Mouse (Mus musculus): ENCODE results near the gene Mrps25. TPM values are rescaled to one million over a fixed set of nuclear protein-coding genes. Genes with fewer than 3 reads are reported as not detected.
A peak's percentile ranks its signal among the peaks of the same experiment; 100 is the strongest.

The Mrps25 gene
- polyA plus RNA-seq, 1 experiment from 2014 or later: 76.8 TPM

GRCm38 (mm10) chr6:92214773-92215449 lies 31.1 kb upstream of the Mrps25 start, which contains the start of gene Rbsn:
Gene Rbsn, minus strand, starts transcription at chr6:92214925.
- peaks cover 5% of the 10 kb centered on the region for H3K4me1 ChIP-seq (replicated peaks; ENCODE audit: control insufficient read depth, insufficient read depth, low read length)
- H3K27ac ChIP-seq (ENCODE audit: low read length): peak within 1 kb of the TSS; percentile 67
- H3K4me3 ChIP-seq (ENCODE audit: low read length): peak within 1 kb of the TSS; percentile 83
- H3K9ac ChIP-seq (ENCODE audit: low read length): peak within 1 kb of the TSS; percentile 91
- 8% methylated on average over 35 of the region's 35 CpGs for WGBS
- peak; percentile 98 for ATAC-seq (ENCODE audit: low read depth)
- H3K27me3 ChIP-seq (ENCODE audit: control insufficient read depth, insufficient read depth, low read depth, low read length): no peaks in the 10 kb centered on the region
- H3K9me3 ChIP-seq (ENCODE audit: control insufficient read depth, low read length): no peaks in the 10 kb centered on the region
- H3K4me2 ChIP-seq (ENCODE audit: low read depth, low read length): peak within 1 kb of the TSS; percentile 70
- no peaks in the 10 kb centered on the region for H3K36me3 ChIP-seq (ENCODE audit: control insufficient read depth, insufficient read depth, low read length)

- peak overlapping the region; percentile 67 for H3K27ac ChIP-seq (ENCODE audit: low read length)
- H3K27me3 ChIP-seq (ENCODE audit: control insufficient read depth, insufficient read depth, low read depth, low read length): no peaks in the 10 kb centered on the region
- peaks cover 5% of the 10 kb centered on the region for H3K4me1 ChIP-seq (replicated peaks; ENCODE audit: control insufficient read depth, insufficient read depth, low read length)
- no peaks in the 10 kb centered on the region for H3K9me3 ChIP-seq (ENCODE audit: control insufficient read depth, low read length)
- WGBS: under 1% methylated on average over 48 of the region's 48 CpGs
- 0 out of 2 replicates have a peak, but pooled peaks cover 3% of the 10 kb centered on the region for H3K36me3 ChIP-seq (ENCODE audit: control insufficient read depth, insufficient read depth, low read length)
- H3K4me2 ChIP-seq (ENCODE audit: low read depth, low read length): peak overlapping the region; percentile 70
- peak overlapping the region; percentile 83 for H3K4me3 ChIP-seq (ENCODE audit: low read length)
- peak overlapping the region; percentile 91 for H3K9ac ChIP-seq (ENCODE audit: low read length)
- ATAC-seq (ENCODE audit: low read depth): peak; percentile 63
Observed at GRCm38 (mm10) chr6:92214055-92214772, 30.4 kb upstream of the Mrps25 start.

- Histone ChIP-seq H3K4me1 (replicated peaks; ENCODE audit: control insufficient read depth, insufficient read depth, low read length) (no peaks in the 10 kb centered on the region), H3K4me2 (ENCODE audit: low read depth, low read length) (no peak overlapping the region), H3K9ac (ENCODE audit: low read length) (no peak overlapping the region), H3K9me3 (ENCODE audit: control insufficient read depth, low read length) (no peaks in the 10 kb centered on the region), H3K27ac (ENCODE audit: low read length) (no peak overlapping the region), H3K27me3 (ENCODE audit: control insufficient read depth, insufficient read depth, low read depth, low read length) (no peaks in the 10 kb centered on the region), H3K36me3 (ENCODE audit: control insufficient read depth, insufficient read depth, low read length) (peaks cover 30% of the 10 kb centered on the region), H3K4me3 (ENCODE audit: low read length) (no peak overlapping the region)
- ATAC-seq (ENCODE audit: low read depth): no peak
- 86% methylated on average over 8 of the region's 8 CpGs for WGBS
Observed at GRCm38 (mm10) chr6:92199414-92199813, 15.6 kb upstream of the Mrps25 start.

- Histone ChIP-seq H3K4me1 (replicated peaks; ENCODE audit: control insufficient read depth, insufficient read depth, low read length) (peaks cover 5% of the 10 kb centered on the region; the same call in 1 of the 2 replicates), H3K9ac (ENCODE audit: low read length) (peak overlapping the region; percentile 79), H3K4me2 (ENCODE audit: low read depth, low read length) (peak overlapping the region; percentile 80), H3K36me3 (ENCODE audit: control insufficient read depth, insufficient read depth, low read length) (peaks cover 17% of the 10 kb centered on the region), H3K9me3 (ENCODE audit: control insufficient read depth, low read length) (peaks cover 2% of the 10 kb centered on the region; the same call in 1 of the 2 replicates), H3K27me3 (ENCODE audit: control insufficient read depth, insufficient read depth, low read depth, low read length) (no peaks in the 10 kb centered on the region), H3K4me3 (ENCODE audit: low read length) (peak overlapping the region; percentile 77), H3K27ac (ENCODE audit: low read length) (no peak overlapping the region)
- 5% methylated on average over 10 of the region's 10 CpGs for WGBS
- peak; percentile 50 for ATAC-seq (ENCODE audit: low read depth)
Observed at GRCm38 (mm10) chr6:92184178-92184577, 345 bp upstream of the Mrps25 start.

- H3K9me3 ChIP-seq (ENCODE audit: control insufficient read depth, low read length): peaks cover 4% of the 10 kb centered on the region; the same call in 1 of the 2 replicates
- no peak for ATAC-seq (ENCODE audit: low read depth)
- H3K4me2 ChIP-seq (ENCODE audit: low read depth, low read length): no peak overlapping the region
- WGBS: 96% methylated on average over 1 of the region's 1 CpGs
- no peak overlapping the region for H3K9ac ChIP-seq (ENCODE audit: low read length)
- H3K4me3 ChIP-seq (ENCODE audit: low read length): no peak overlapping the region
- peaks cover 49% of the 10 kb centered on the region for H3K36me3 ChIP-seq (ENCODE audit: control insufficient read depth, insufficient read depth, low read length)
- H3K27me3 ChIP-seq (ENCODE audit: control insufficient read depth, insufficient read depth, low read depth, low read length): no peaks in the 10 kb centered on the region
- H3K27ac ChIP-seq (ENCODE audit: low read length): no peak overlapping the region
- H3K4me1 ChIP-seq (replicated peaks; ENCODE audit: control insufficient read depth, insufficient read depth, low read length): no peaks in the 10 kb centered on the region
Observed at GRCm38 (mm10) chr6:92176450-92176849, 7.4 kb downstream of the Mrps25 start.

- H3K4me3 ChIP-seq (ENCODE audit: low read length): no peak overlapping the region
- no peak overlapping the region for H3K4me2 ChIP-seq (ENCODE audit: low read depth, low read length)
- 50% methylated on average over 1 of the region's 1 CpGs for WGBS
Observed at GRCm38 (mm10) chr6:92162724-92163123, 21.1 kb downstream of the Mrps25 start.

GRCm38 (mm10) chr6:92158801-92159200 lies 25.0 kb downstream of the Mrps25 start:
- Histone ChIP-seq H3K4me3 (ENCODE audit: low read length) (no peak overlapping the region), H3K36me3 (ENCODE audit: control insufficient read depth, insufficient read depth, low read length) (peaks cover 67% of the 10 kb centered on the region), H3K9ac (ENCODE audit: low read length) (no peak overlapping the region), H3K4me2 (ENCODE audit: low read depth, low read length) (no peak overlapping the region), H3K27me3 (ENCODE audit: control insufficient read depth, insufficient read depth, low read depth, low read length) (no peaks in the 10 kb centered on the region), H3K4me1 (replicated peaks; ENCODE audit: control insufficient read depth, insufficient read depth, low read length) (no peaks in the 10 kb centered on the region), H3K9me3 (ENCODE audit: control insufficient read depth, low read length) (no peaks in the 10 kb centered on the region), H3K27ac (ENCODE audit: low read length) (no peak overlapping the region)
- 91% methylated on average over 3 of the region's 3 CpGs for WGBS
- ATAC-seq (ENCODE audit: low read depth): no peak

More at GRCm38 (mm10) chr6:92162724-92163123, 21.1 kb downstream of the Mrps25 start:
- Histone ChIP-seq H3K27me3 (ENCODE audit: control insufficient read depth, insufficient read depth, low read depth, low read length) (no peaks in the 10 kb centered on the region), H3K27ac (ENCODE audit: low read length) (no peak overlapping the region), H3K4me1 (replicated peaks; ENCODE audit: control insufficient read depth, insufficient read depth, low read length) (no peaks in the 10 kb centered on the region), H3K36me3 (ENCODE audit: control insufficient read depth, insufficient read depth, low read length) (peaks cover 66% of the 10 kb centered on the region), H3K9ac (ENCODE audit: low read length) (no peak overlapping the region), H3K9me3 (ENCODE audit: control insufficient read depth, low read length) (no peaks in the 10 kb centered on the region)
- ATAC-seq (ENCODE audit: low read depth): no peak

- no peak overlapping the region for H3K4me3 ChIP-seq (ENCODE audit: low read length)
- 42% methylated on average over 1 of the region's 1 CpGs for WGBS
- no peaks in the 10 kb centered on the region for H3K27me3 ChIP-seq (ENCODE audit: control insufficient read depth, insufficient read depth, low read depth, low read length)
- peak; percentile 59 for ATAC-seq (ENCODE audit: low read depth)
- H3K9ac ChIP-seq (ENCODE audit: low read length): no peak overlapping the region
- no peak overlapping the region for H3K27ac ChIP-seq (ENCODE audit: low read length)
- H3K4me2 ChIP-seq (ENCODE audit: low read depth, low read length): no peak overlapping the region
- no peaks in the 10 kb centered on the region for H3K4me1 ChIP-seq (replicated peaks; ENCODE audit: control insufficient read depth, insufficient read depth, low read length)
- no peaks in the 10 kb centered on the region for H3K9me3 ChIP-seq (ENCODE audit: control insufficient read depth, low read length)
- H3K36me3 ChIP-seq (ENCODE audit: control insufficient read depth, insufficient read depth, low read length): peaks cover 45% of the 10 kb centered on the region
Observed at GRCm38 (mm10) chr6:92153774-92154173, 30.1 kb downstream of the Mrps25 start.

- ATAC-seq (ENCODE audit: low read depth): no peak
- WGBS: 86% methylated on average over 4 of the region's 4 CpGs
Observed at GRCm38 (mm10) chr6:92145881-92146280, 38.0 kb downstream of the Mrps25 start.

More at GRCm38 (mm10) chr6:92145881-92146280, 38.0 kb downstream of the Mrps25 start:
- no peaks in the 10 kb centered on the region for H3K9me3 ChIP-seq (ENCODE audit: control insufficient read depth, low read length)
- H3K4me2 ChIP-seq (ENCODE audit: low read depth, low read length): no peak overlapping the region
- no peak overlapping the region for H3K4me3 ChIP-seq (ENCODE audit: low read length)
- no peaks in the 10 kb centered on the region for H3K4me1 ChIP-seq (replicated peaks; ENCODE audit: control insufficient read depth, insufficient read depth, low read length)
- no peak overlapping the region for H3K27ac ChIP-seq (ENCODE audit: low read length)
- H3K27me3 ChIP-seq (ENCODE audit: control insufficient read depth, insufficient read depth, low read depth, low read length): no peaks in the 10 kb centered on the region
- H3K9ac ChIP-seq (ENCODE audit: low read length): no peak overlapping the region
- peaks cover 21% of the 10 kb centered on the region for H3K36me3 ChIP-seq (ENCODE audit: control insufficient read depth, insufficient read depth, low read length)

Data from lung, embryonic 16.5 days (tissue).